Mouse (Mus musculus): Measurements from ENCODE around the gene Spef1. TPM values are rescaled to one million over a fixed set of nuclear protein-coding genes. Genes with fewer than 3 reads are reported as not detected.

The Spef1 gene
- polyA plus RNA-seq, 1 experiment, result not detected

- peaks cover 11% of the 10 kb centered on the region for H3K4me1 ChIP-seq (ENCODE audit: control insufficient read depth, insufficient read depth, low read length)
- TF ChIP-seq CTCF (IDR thresholded peaks at IDR 0.05; ENCODE audit: insufficient read depth, low read depth, low read length), result no peak
- TF ChIP-seq POLR2A (IDR thresholded peaks at IDR 0.05; ENCODE audit: insufficient read depth, low read depth, low read length), result no peak
- no peak overlapping the region for H3K27ac ChIP-seq (ENCODE audit: insufficient read depth, low read depth, low read length)
- no peak overlapping the region for H3K4me3 ChIP-seq (ENCODE audit: insufficient read depth, low read depth, low read length)
- WGBS, result 49% methylated on average over 9 of the region's 9 CpGs
Measured at GRCm38 (mm10) chr2:131170936-131171335, 16.1 kb downstream of the Spef1 start.

GRCm38 (mm10) chr2:131168914-131169313 is 18.2 kb downstream of the Spef1 start:
- TF ChIP-seq POLR2A (IDR thresholded peaks at IDR 0.05; ENCODE audit: insufficient read depth, low read depth, low read length) (no peak), CTCF (IDR thresholded peaks at IDR 0.05; ENCODE audit: insufficient read depth, low read depth, low read length) (no peak)
- 72% methylated on average over 1 of the region's 1 CpGs for WGBS
- Histone ChIP-seq H3K27ac (ENCODE audit: insufficient read depth, low read depth, low read length) (no peak overlapping the region), H3K4me3 (ENCODE audit: insufficient read depth, low read depth, low read length) (no peak overlapping the region), H3K4me1 (ENCODE audit: control insufficient read depth, insufficient read depth, low read length) (peaks cover 11% of the 10 kb centered on the region)

- Histone ChIP-seq H3K4me1 (ENCODE audit: control insufficient read depth, insufficient read depth, low read length) (peaks cover 11% of the 10 kb centered on the region), H3K27ac (ENCODE audit: insufficient read depth, low read depth, low read length) (no peak overlapping the region), H3K4me3 (ENCODE audit: insufficient read depth, low read depth, low read length) (no peak overlapping the region)
- WGBS, result 81% methylated on average over 6 of the region's 6 CpGs
- TF ChIP-seq CTCF (IDR thresholded peaks at IDR 0.05; ENCODE audit: insufficient read depth, low read depth, low read length), result no peak
- TF ChIP-seq POLR2A (IDR thresholded peaks at IDR 0.05; ENCODE audit: insufficient read depth, low read depth, low read length), result no peak
Measured at GRCm38 (mm10) chr2:131167984-131168383, 19.1 kb downstream of the Spef1 start.

- Histone ChIP-seq H3K27ac (ENCODE audit: insufficient read depth, low read depth, low read length) (no peak overlapping the region), H3K4me1 (ENCODE audit: control insufficient read depth, insufficient read depth, low read length) (peaks cover 5% of the 10 kb centered on the region), H3K4me3 (ENCODE audit: insufficient read depth, low read depth, low read length) (no peak overlapping the region)
- WGBS, result 91% methylated on average over 2 of the region's 2 CpGs
- TF ChIP-seq CTCF (IDR thresholded peaks at IDR 0.05; ENCODE audit: insufficient read depth, low read depth, low read length), result no peak
- no peak for TF ChIP-seq POLR2A (IDR thresholded peaks at IDR 0.05; ENCODE audit: insufficient read depth, low read depth, low read length)
Measured at GRCm38 (mm10) chr2:131166172-131166571, 20.9 kb downstream of the Spef1 start.

GRCm38 (mm10) chr2:131163924-131164323 is 23.2 kb downstream of the Spef1 start:
- WGBS, result 89% methylated on average over 7 of the region's 7 CpGs
- Histone ChIP-seq H3K4me1 (ENCODE audit: control insufficient read depth, insufficient read depth, low read length) (peaks cover 3% of the 10 kb centered on the region), H3K27ac (ENCODE audit: insufficient read depth, low read depth, low read length) (no peak overlapping the region), H3K4me3 (ENCODE audit: insufficient read depth, low read depth, low read length) (no peak overlapping the region)
- TF ChIP-seq POLR2A (IDR thresholded peaks at IDR 0.05; ENCODE audit: insufficient read depth, low read depth, low read length) (no peak), CTCF (IDR thresholded peaks at IDR 0.05; ENCODE audit: insufficient read depth, low read depth, low read length) (no peak)

- H3K27ac ChIP-seq (ENCODE audit: insufficient read depth, low read depth, low read length), result peak overlapping the region; percentile 76
- TF ChIP-seq POLR2A (IDR thresholded peaks at IDR 0.05; ENCODE audit: insufficient read depth, low read depth, low read length) (no peak), CTCF (IDR thresholded peaks at IDR 0.05; ENCODE audit: insufficient read depth, low read depth, low read length) (no peak)
- peak overlapping the region; percentile 61 for H3K4me3 ChIP-seq (ENCODE audit: insufficient read depth, low read depth, low read length)
- under 1% methylated on average over 17 of the region's 17 CpGs for WGBS
- H3K4me1 ChIP-seq (ENCODE audit: control insufficient read depth, insufficient read depth, low read length), result peaks cover 9% of the 10 kb centered on the region
Measured at GRCm38 (mm10) chr2:131160671-131161111, 26.4 kb downstream of the Spef1 start.

GRCm38 (mm10) chr2:131159938-131160581 is 27.0 kb downstream of the Spef1 start, which contains the start of gene 1700037H04Rik:
1700037H04Rik (minus strand) TSS chr2:131160081.
- peak within 1 kb of the TSS; percentile 76 for H3K27ac ChIP-seq (ENCODE audit: insufficient read depth, low read depth, low read length)
- H3K4me1 ChIP-seq (ENCODE audit: control insufficient read depth, insufficient read depth, low read length), result peaks cover 9% of the 10 kb centered on the region
- WGBS, result under 1% methylated on average over 54 of the region's 54 CpGs
- H3K4me3 ChIP-seq (ENCODE audit: insufficient read depth, low read depth, low read length), result peak within 1 kb of the TSS; percentile 67
- no peak for TF ChIP-seq CTCF (IDR thresholded peaks at IDR 0.05; ENCODE audit: insufficient read depth, low read depth, low read length)
- peak; percentile 94 for TF ChIP-seq POLR2A (IDR thresholded peaks at IDR 0.05; ENCODE audit: insufficient read depth, low read depth, low read length)

GRCm38 (mm10) chr2:131159491-131159910 is 27.6 kb downstream of the Spef1 start:
- H3K4me3 ChIP-seq (ENCODE audit: insufficient read depth, low read depth, low read length), result peak overlapping the region; percentile 67
- H3K27ac ChIP-seq (ENCODE audit: insufficient read depth, low read depth, low read length), result no peak overlapping the region
- under 1% methylated on average over 18 of the region's 18 CpGs for whole genome bisulfite sequencing
- TF ChIP-seq CTCF (IDR thresholded peaks at IDR 0.05; ENCODE audit: insufficient read depth, low read depth, low read length) (no peak), POLR2A (IDR thresholded peaks at IDR 0.05; ENCODE audit: insufficient read depth, low read depth, low read length) (no peak)
- peaks cover 9% of the 10 kb centered on the region for H3K4me1 ChIP-seq (ENCODE audit: control insufficient read depth, insufficient read depth, low read length)

- H3K4me3 ChIP-seq (ENCODE audit: insufficient read depth, low read depth, low read length), result no peak overlapping the region
- TF ChIP-seq POLR2A (IDR thresholded peaks at IDR 0.05; ENCODE audit: insufficient read depth, low read depth, low read length) (no peak), CTCF (IDR thresholded peaks at IDR 0.05; ENCODE audit: insufficient read depth, low read depth, low read length) (no peak)
- WGBS, result 94% methylated on average over 7 of the region's 7 CpGs
Measured at GRCm38 (mm10) chr2:131156987-131157386, 30.1 kb downstream of the Spef1 start.

More at GRCm38 (mm10) chr2:131156987-131157386, 30.1 kb downstream of the Spef1 start:
- Histone ChIP-seq H3K27ac (ENCODE audit: insufficient read depth, low read depth, low read length) (no peak overlapping the region), H3K4me1 (ENCODE audit: control insufficient read depth, insufficient read depth, low read length) (peaks cover 9% of the 10 kb centered on the region)

Measured in olfactory bulb, adult 2 months (tissue).